Comparison of ENCODE assay signal across 9 mouse cellular contexts in genomic region chr4:43266623-43267322, GRCm38 (mm10). TPM values are rescaled to one million over a fixed set of nuclear protein-coding genes. Genes with fewer than 3 reads are reported as not detected.
DNase-seq lines count a peak whose midpoint lies in the region; ATAC-seq lines count a peak whose summit lies in the region.
"Had no signal": no experiment of that assay in that cellular context is flagged by ENCODE, and none has a peak within 500 bp of the region (broad histone marks: within the 10 kb centered on the region; RNA-seq: fewer than 3 reads in every experiment).

TSS of gene Atp8b5 (plus strand) at chr4:43267159.

- H3K4me1 ChIP-seq in forebrain, embryonic 10.5 days = peaks cover 18% of the 10 kb centered on the region
- H3K4me1 ChIP-seq in heart, embryonic 15.5 days (replicated peaks) = peaks cover 7% of the 10 kb centered on the region
- H3K4me1 ChIP-seq in liver, embryonic 13.5 days (replicated peaks) = no peaks in the 10 kb centered on the region; the same call in none of the 2 replicates
- no peaks in the 10 kb centered on the region for H3K4me1 ChIP-seq in neural tube, embryonic 11.5 days (ENCODE audit: control insufficient read depth, insufficient read depth, low read length)

- WGBS in forebrain, embryonic 10.5 days = 2% methylated on average over 19 of the region's 19 CpGs
- 2% methylated on average over 19 of the region's 19 CpGs for WGBS in heart, embryonic 15.5 days
- 2% methylated on average over 19 of the region's 19 CpGs for WGBS in liver, embryonic 13.5 days (ENCODE audit: insufficient replicate concordance)
- WGBS in neural tube, embryonic 11.5 days = 2% methylated on average over 19 of the region's 19 CpGs

- peak within 1 kb of the TSS; percentile 55 for H3K4me3 ChIP-seq in forebrain, embryonic 10.5 days
- H3K4me3 ChIP-seq in heart, embryonic 15.5 days = peak within 1 kb of the TSS; percentile 49
- peak within 1 kb of the TSS; percentile 16; the same call in 1 of the 2 replicates for H3K4me3 ChIP-seq in liver, embryonic 13.5 days (replicated peaks)
- peak within 1 kb of the TSS; percentile 34 for H3K4me3 ChIP-seq in neural tube, embryonic 11.5 days (ENCODE audit: low read depth, low read length)

- no peaks in the 10 kb centered on the region for H3K9me3 ChIP-seq in forebrain, embryonic 10.5 days
- no peaks in the 10 kb centered on the region for H3K9me3 ChIP-seq in heart, embryonic 15.5 days (replicated peaks)
- no peaks in the 10 kb centered on the region for H3K9me3 ChIP-seq in liver, embryonic 13.5 days (replicated peaks)
- no peaks in the 10 kb centered on the region for H3K9me3 ChIP-seq in neural tube, embryonic 11.5 days (ENCODE audit: control insufficient read depth, low read length)

- peaks cover 4% of the 10 kb centered on the region; the same call in 1 of the 2 replicates for H3K36me3 ChIP-seq in forebrain, embryonic 10.5 days (replicated peaks)
- no peaks in the 10 kb centered on the region for H3K36me3 ChIP-seq in heart, embryonic 15.5 days
- no peaks in the 10 kb centered on the region for H3K36me3 ChIP-seq in liver, embryonic 13.5 days
- H3K36me3 ChIP-seq in neural tube, embryonic 11.5 days (ENCODE audit: control insufficient read depth, insufficient read depth, low read length) = no peaks in the 10 kb centered on the region

- peak within 1 kb of the TSS; percentile 85 for H3K27ac ChIP-seq in forebrain, embryonic 10.5 days
- H3K27ac ChIP-seq in heart, embryonic 15.5 days = no peak within 1 kb of the TSS
- H3K27ac ChIP-seq in liver, embryonic 13.5 days = no peak within 1 kb of the TSS
- no peak within 1 kb of the TSS for H3K27ac ChIP-seq in neural tube, embryonic 11.5 days (ENCODE audit: low read depth, low read length)
- H3K27ac ChIP-seq: macrophage had no signal

- peak within 1 kb of the TSS; percentile 86 for H3K4me2 ChIP-seq in heart, embryonic 15.5 days
- H3K4me2 ChIP-seq in liver, embryonic 13.5 days = peak within 1 kb of the TSS; percentile 54
- H3K4me2 ChIP-seq in neural tube, embryonic 11.5 days (ENCODE audit: low read depth) = peak within 1 kb of the TSS; percentile 47

- peak; percentile 56 for ATAC-seq in CD4-positive, CD25-positive, alpha-beta regulatory T cell, adult 4 months
- ATAC-seq in heart, embryonic 15.5 days (replicated peaks; ENCODE audit: insufficient number of reproducible peaks, insufficient read depth, low FRiP score, low read depth) = peak; percentile 67; the same call in 1 of the 2 replicates
- ATAC-seq in liver, embryonic 13.5 days (ENCODE audit: low read depth) = peak; percentile 62
- ATAC-seq in neural tube, embryonic 11.5 days (ENCODE audit: insufficient read depth, low FRiP score, low TSS enrichment) = peak; percentile 67; the same call in 1 of the 2 replicates

- peak within 1 kb of the TSS; percentile 40 for H3K9ac ChIP-seq in heart, embryonic 15.5 days
- H3K9ac ChIP-seq in liver, embryonic 13.5 days = no peak within 1 kb of the TSS
- H3K9ac ChIP-seq in neural tube, embryonic 11.5 days (ENCODE audit: low read length) = peak within 1 kb of the TSS; percentile 41

- no peaks in the 10 kb centered on the region for H3K27me3 ChIP-seq in forebrain, embryonic 10.5 days (ENCODE audit: poor library complexity, severe bottlenecking)
- H3K27me3 ChIP-seq in heart, embryonic 15.5 days = no peaks in the 10 kb centered on the region
- H3K27me3 ChIP-seq in liver, embryonic 13.5 days = no peaks in the 10 kb centered on the region
- no peaks in the 10 kb centered on the region for H3K27me3 ChIP-seq in neural tube, embryonic 11.5 days (ENCODE audit: control insufficient read depth, insufficient read depth, low read length)

- DNase-seq in c-Kit-positive CD71-positive TER-119-negative erythroid progenitor cells, embryonic 14.5 days (ENCODE audit: low read depth) = peak; percentile 69
- peak; percentile 79 for DNase-seq in forebrain, embryonic 10.5 days (ENCODE audit: extremely low spot score, low spot score)
- DNase-seq in kidney, postnatal 25 days = peak; percentile 91 to 92
- peak; percentile 60 for DNase-seq in liver, embryonic 13.5 days
- peak; percentile 85 for DNase-seq in neural tube, embryonic 11.5 days (ENCODE audit: low spot score)
- peak; percentile 72 for DNase-seq in telencephalon, adult 2 months (ENCODE audit: low read depth, low spot score)

RNA-seq across cellular contexts. Expression of gene Atp8b5, which starts in this region (rescaled TPM):
- not detected for polyA plus RNA-seq in CD4-positive, CD25-positive, alpha-beta regulatory T cell, adult 4 months (2017; shearing (Covaris generic))
- 0.32 and 0.53 TPM in 2 replicates for polyA plus RNA-seq in forebrain, embryonic 10.5 days (2016; fragmentation: Nextera tagmentation; extraction: Ambion mirVana)
- polyA plus RNA-seq in heart, embryonic 15.5 days (2015; fragmentation: Nextera tagmentation; extraction: Ambion mirVana) = 0.19 and 0.25 TPM in 2 replicates
- polyA plus RNA-seq in liver, embryonic 13.5 days (2015; fragmentation: Nextera tagmentation; extraction: Ambion mirVana) = 0.09 and 0.12 TPM in 2 replicates
- 0.35 and 0.52 TPM in 2 replicates for polyA plus RNA-seq in neural tube, embryonic 11.5 days (2014; fragmentation: Nextera tagmentation; extraction: Ambion mirVana)

Comparison
In these comparisons a context has a peak if more than half of its experiments do, and no peak if none do; other contexts are left out.
1. Peak in ATAC-seq in CD4-positive, CD25-positive, alpha-beta regulatory T cell, adult 4 months; RNA of the gene not detected or under 1 TPM.
2. Peak in DNase-seq, H3K4me3 ChIP-seq and H3K27ac ChIP-seq in forebrain, embryonic 10.5 days; RNA of the gene not detected or under 1 TPM.
3. Peak in ATAC-seq, H3K4me3 ChIP-seq, H3K9ac ChIP-seq and H3K4me2 ChIP-seq in heart, embryonic 15.5 days; RNA of the gene not detected or under 1 TPM.
4. Peak in DNase-seq, ATAC-seq, H3K4me3 ChIP-seq and H3K4me2 ChIP-seq in liver, embryonic 13.5 days; RNA of the gene not detected or under 1 TPM.
5. Peak in DNase-seq, ATAC-seq, H3K4me3 ChIP-seq, H3K9ac ChIP-seq and H3K4me2 ChIP-seq in neural tube, embryonic 11.5 days; RNA of the gene not detected or under 1 TPM.